In the genomic region with DNA sequence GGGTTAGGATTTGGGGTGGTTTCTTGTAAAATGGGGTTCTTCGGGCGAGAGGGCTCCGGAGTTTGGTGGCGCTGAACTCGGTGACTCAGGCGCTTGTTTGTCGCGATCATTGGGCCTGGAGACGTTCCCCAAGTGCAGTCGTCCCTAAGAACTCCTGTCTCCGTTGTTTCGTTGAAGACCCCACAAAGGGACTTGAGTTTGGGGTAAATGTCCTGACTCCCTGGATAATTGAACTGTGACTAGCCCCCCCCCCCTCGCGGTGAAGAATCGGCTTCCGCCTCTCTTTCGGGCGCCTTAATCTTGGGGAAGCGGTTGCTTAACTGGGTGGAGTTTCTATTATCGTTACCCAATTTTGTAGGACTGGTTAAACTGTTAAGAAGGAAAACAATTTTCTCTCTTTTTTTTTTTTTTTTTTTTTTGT, we compare ENCODE assay signal across 8 mouse cellular contexts. TPM values are rescaled to one million over a fixed set of nuclear protein-coding genes. Genes with fewer than 3 reads are reported as not detected.
DNase-seq lines count a peak whose midpoint lies in the region; TF ChIP-seq lines count a peak whose summit lies in the region.

No protein-coding gene starts in this region.

- peak; percentile 66 for DNase-seq in thymus, postnatal 0 days (ENCODE audit: low spot score)
- no peak for DNase-seq in thymus, adult 18-20 months
- peak; percentile 50 for DNase-seq in hindbrain, embryonic 10.5 days (ENCODE audit: low spot score)
- DNase-seq in lung, adult 2 months, result no peak
- no peak for DNase-seq in urinary bladder, adult 2 months (ENCODE audit: low spot score)
- DNase-seq in frontal cortex, postnatal 10 days (ENCODE audit: low spot score in 2 of 2), result no peak

- no peaks in the 10 kb centered on the region for H3K27me3 ChIP-seq in hindbrain, embryonic 10.5 days (ENCODE audit: insufficient read depth, poor library complexity, severe bottlenecking)
- H3K27me3 ChIP-seq in small intestine, adult 2 months (ENCODE audit: control insufficient read depth, insufficient read depth, low read length), result no peaks in the 10 kb centered on the region

- H3K4me3 ChIP-seq in cortical plate, adult 2 months (ENCODE audit: insufficient read depth, low read length), result peak overlapping the region; percentile 57
- peak overlapping the region; percentile 65 for H3K4me3 ChIP-seq in hindbrain, embryonic 10.5 days
- H3K4me3 ChIP-seq in lung, adult 2 months (replicated peaks; ENCODE audit: extremely low read depth, low read depth, low read length), result peak overlapping the region; percentile 88
- H3K4me3 ChIP-seq in small intestine, adult 2 months (ENCODE audit: low read depth, low read length), result peak overlapping the region; percentile 93

- no peaks in the 10 kb centered on the region; the same call in 1 of the 2 replicates for H3K4me1 ChIP-seq in cortical plate, adult 2 months (ENCODE audit: control insufficient read depth, insufficient read depth, low read length)
- H3K4me1 ChIP-seq in hindbrain, embryonic 10.5 days (replicated peaks), result peaks cover 33% of the 10 kb centered on the region
- H3K4me1 ChIP-seq in lung, adult 2 months (ENCODE audit: control insufficient read depth, insufficient read depth, low read length), result peaks cover 9% of the 10 kb centered on the region; the same call in 1 of the 2 replicates
- 0 out of 2 replicates have a peak, but pooled peaks cover 3% of the 10 kb centered on the region for H3K4me1 ChIP-seq in small intestine, adult 2 months (ENCODE audit: control insufficient read depth, insufficient read depth, insufficient read length, low read length)

- no peaks in the 10 kb centered on the region for H3K9me3 ChIP-seq in hindbrain, embryonic 10.5 days

- under 1% methylated on average over 20 of the region's 20 CpGs for WGBS in hindbrain, embryonic 10.5 days
- under 1% methylated on average over 20 of the region's 20 CpGs for WGBS in lung, adult 2 months
- WGBS in small intestine, adult 2 months, result under 1% methylated on average over 20 of the region's 20 CpGs

- H3K36me3 ChIP-seq in hindbrain, embryonic 10.5 days, result peaks cover 39% of the 10 kb centered on the region
- H3K36me3 ChIP-seq in small intestine, adult 2 months (ENCODE audit: control insufficient read depth, insufficient read depth, low read length), result peaks cover 13% of the 10 kb centered on the region

- H3K27ac ChIP-seq in cortical plate, adult 2 months (ENCODE audit: insufficient read depth, low read length), result peak overlapping the region; percentile 17
- peak overlapping the region; percentile 96 for H3K27ac ChIP-seq in hindbrain, embryonic 10.5 days
- H3K27ac ChIP-seq in small intestine, adult 2 months (ENCODE audit: insufficient read depth, low read depth, low read length), result peak overlapping the region; percentile 83

- no peak for TF ChIP-seq POLR2A in cortical plate, adult 2 months (IDR thresholded peaks at IDR 0.05; ENCODE audit: extremely low read depth, insufficient read depth, low read length)
- TF ChIP-seq POLR2A in lung, adult 2 months (IDR thresholded peaks at IDR 0.05; ENCODE audit: borderline replicate concordance, extremely low read depth, low read depth, low read length), result no peak
- no peak; the same call in 1 of the 2 replicates for TF ChIP-seq POLR2A in small intestine, adult 2 months (IDR thresholded peaks at IDR 0.05; ENCODE audit: low read depth, low read length)

- TF ChIP-seq CTCF in cortical plate, adult 2 months (IDR thresholded peaks at IDR 0.05; ENCODE audit: extremely low read depth, insufficient read depth, low read length), result no peak
- TF ChIP-seq CTCF in lung, adult 2 months (IDR thresholded peaks at IDR 0.05; ENCODE audit: insufficient read depth, low read length), result no peak
- TF ChIP-seq CTCF in small intestine, adult 2 months (IDR thresholded peaks at IDR 0.05; ENCODE audit: extremely low read depth, insufficient read length, insufficient replicate concordance, low read depth, low read length), result 0 out of 2 replicates have a peak, but pooled peaks have one; percentile 5

RNA-seq across cellular contexts. Expression of gene Zfp207, which starts 0.6 kb away (rescaled TPM):
- polyA plus RNA-seq in thymus, postnatal 0 days (2015; fragmentation: Nextera tagmentation; extraction: Ambion mirVana), result 230 and 243 TPM in 2 replicates
- 116 and 121 TPM in 2 replicates for polyA plus RNA-seq in cortical plate, adult 2 months (2012; rRNA removed)
- 244 and 296 TPM in 2 replicates for polyA plus RNA-seq in hindbrain, embryonic 10.5 days (2016; fragmentation: Nextera tagmentation; extraction: Ambion mirVana)
- 72.8 and 104 TPM in 2 replicates for polyA plus RNA-seq in lung, adult 2 months (2012; rRNA removed)
- 28.6 and 54.4 TPM in 2 replicates for polyA plus RNA-seq in small intestine, adult 2 months (2012; rRNA removed)
- 116 and 122 TPM in 2 replicates for polyA plus RNA-seq in urinary bladder, adult 2 months (2012; rRNA removed)

RNA-seq across cellular contexts. Expression of gene 5730455P16Rik, which starts 5.8 kb away (rescaled TPM):
- polyA plus RNA-seq in thymus, postnatal 0 days (2015; fragmentation: Nextera tagmentation; extraction: Ambion mirVana), result 12.6 and 18.0 TPM in 2 replicates
- 27.6 and 30.0 TPM in 2 replicates for polyA plus RNA-seq in cortical plate, adult 2 months (2012; rRNA removed)
- 19.4 and 24.4 TPM in 2 replicates for polyA plus RNA-seq in hindbrain, embryonic 10.5 days (2016; fragmentation: Nextera tagmentation; extraction: Ambion mirVana)
- polyA plus RNA-seq in lung, adult 2 months (2012; rRNA removed), result 5.1 and 5.6 TPM in 2 replicates
- polyA plus RNA-seq in small intestine, adult 2 months (2012; rRNA removed), result 0.90 and 1.6 TPM in 2 replicates
- 8.4 and 9.6 TPM in 2 replicates for polyA plus RNA-seq in urinary bladder, adult 2 months (2012; rRNA removed)

RNA-seq across cellular contexts. Expression of gene Psmd11, which starts 44.8 kb away (rescaled TPM):
- 261 and 287 TPM in 2 replicates for polyA plus RNA-seq in thymus, postnatal 0 days (2015; fragmentation: Nextera tagmentation; extraction: Ambion mirVana)
- polyA plus RNA-seq in cortical plate, adult 2 months (2012; rRNA removed), result 63.5 and 67.0 TPM in 2 replicates
- polyA plus RNA-seq in hindbrain, embryonic 10.5 days (2016; fragmentation: Nextera tagmentation; extraction: Ambion mirVana), result 344 and 387 TPM in 2 replicates
- 31.7 and 48.3 TPM in 2 replicates for polyA plus RNA-seq in lung, adult 2 months (2012; rRNA removed)
- polyA plus RNA-seq in small intestine, adult 2 months (2012; rRNA removed), result 13.1 and 24.9 TPM in 2 replicates
- polyA plus RNA-seq in urinary bladder, adult 2 months (2012; rRNA removed), result 69.0 and 75.9 TPM in 2 replicates

Comparison
In these comparisons a context has a peak if more than half of its experiments do, and no peak if none do; other contexts are left out.
1. DNase-seq: peak in thymus, postnatal 0 days (single experiment) and hindbrain, embryonic 10.5 days (single experiment); none in thymus, adult 18-20 months (0 of 2), lung, adult 2 months (single experiment), urinary bladder, adult 2 months (single experiment) and frontal cortex, postnatal 10 days (0 of 2).
2. H3K27ac ChIP-seq: peak in every context shown above with its lines; median percentile 96 in hindbrain, embryonic 10.5 days; 83 in small intestine, adult 2 months; 17 in cortical plate, adult 2 months.
3. Peak in every context shown above with its lines, with median percentiles within 50 percentile points of each other: H3K4me3 ChIP-seq.